Mouse (Mus musculus): ENCODE results near the gene Eme1. TPM values are rescaled to one million over a fixed set of nuclear protein-coding genes. Genes with fewer than 3 reads are reported as not detected.
A peak's percentile ranks its signal among the peaks of the same experiment; 100 is the strongest.

Eme1 gene
- polyA plus RNA-seq, 1 experiment from 2014 or later = 27.8 TPM

DNA sequence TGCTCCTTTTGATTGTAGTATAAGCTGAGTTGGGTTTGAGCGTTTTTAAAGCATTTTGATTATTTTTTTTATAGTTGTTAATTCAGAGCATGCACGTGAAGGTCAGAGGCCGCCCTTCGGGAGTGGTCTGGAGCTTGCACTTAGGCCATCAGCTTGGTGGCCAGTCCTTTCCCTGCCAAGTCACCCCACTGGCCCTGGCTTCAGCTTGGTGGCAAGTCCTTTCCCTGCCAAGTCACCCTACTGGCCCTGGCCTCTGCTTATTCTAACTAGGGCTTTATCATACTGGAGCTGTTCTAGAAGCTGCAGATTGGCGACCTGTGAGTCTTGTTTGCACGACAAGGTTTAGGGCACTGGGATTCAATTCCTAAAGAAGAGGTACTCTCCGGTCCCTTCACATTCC, 28.7 kb upstream of the Eme1 start:
- Histone ChIP-seq H3K36me3 (ENCODE audit: insufficient read depth, low read length) (no peaks in the 10 kb centered on the region), H3K9me3 (ENCODE audit: low read length) (0 out of 2 replicates have a peak, but pooled peaks cover 2% of the 10 kb centered on the region), H3K27ac (ENCODE audit: low read length) (no peak overlapping the region), H3K4me3 (ENCODE audit: low read length) (no peak overlapping the region), H3K27me3 (ENCODE audit: insufficient read depth, low read length) (no peaks in the 10 kb centered on the region), H3K4me1 (ENCODE audit: insufficient read depth, low read length) (no peaks in the 10 kb centered on the region), H3K4me2 (replicated peaks; ENCODE audit: low read depth, low read length) (no peak overlapping the region), H3K9ac (replicated peaks; ENCODE audit: low read length) (no peak overlapping the region)
- 86% methylated on average over 7 of the region's 7 CpGs for WGBS
- ATAC-seq (ENCODE audit: low FRiP score, low TSS enrichment) = no peak

DNA sequence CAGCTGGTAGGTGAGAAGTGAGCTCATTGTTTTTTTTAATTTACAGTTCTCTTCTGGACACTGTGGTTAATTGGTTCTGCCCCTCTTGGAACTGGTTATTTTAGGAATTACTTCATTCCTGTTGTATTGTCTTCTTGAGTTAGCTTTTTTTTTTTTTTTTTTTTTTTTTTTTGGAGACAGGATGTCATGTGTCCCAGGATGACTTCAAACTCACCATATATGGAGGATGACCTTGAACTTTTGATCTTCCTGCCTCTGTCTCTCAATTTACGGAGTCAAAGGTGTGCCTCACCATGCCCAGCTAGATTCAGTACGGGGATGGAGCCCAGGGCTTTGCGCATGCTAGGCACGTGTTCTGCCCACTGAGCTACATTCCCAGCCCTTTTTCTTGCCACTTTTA, 27.9 kb upstream of the Eme1 start:
- Histone ChIP-seq H3K27me3 (ENCODE audit: insufficient read depth, low read length) (no peaks in the 10 kb centered on the region), H3K27ac (ENCODE audit: low read length) (no peak overlapping the region), H3K4me3 (ENCODE audit: low read length) (no peak overlapping the region), H3K4me1 (ENCODE audit: insufficient read depth, low read length) (peaks cover under 1% of the 10 kb centered on the region), H3K36me3 (ENCODE audit: insufficient read depth, low read length) (no peaks in the 10 kb centered on the region), H3K9ac (replicated peaks; ENCODE audit: low read length) (no peak overlapping the region), H3K9me3 (ENCODE audit: low read length) (0 out of 2 replicates have a peak, but pooled peaks cover 2% of the 10 kb centered on the region), H3K4me2 (replicated peaks; ENCODE audit: low read depth, low read length) (no peak overlapping the region)
- no peak for ATAC-seq (ENCODE audit: low FRiP score, low TSS enrichment)
- 59% methylated on average over 4 of the region's 4 CpGs for WGBS

DNA sequence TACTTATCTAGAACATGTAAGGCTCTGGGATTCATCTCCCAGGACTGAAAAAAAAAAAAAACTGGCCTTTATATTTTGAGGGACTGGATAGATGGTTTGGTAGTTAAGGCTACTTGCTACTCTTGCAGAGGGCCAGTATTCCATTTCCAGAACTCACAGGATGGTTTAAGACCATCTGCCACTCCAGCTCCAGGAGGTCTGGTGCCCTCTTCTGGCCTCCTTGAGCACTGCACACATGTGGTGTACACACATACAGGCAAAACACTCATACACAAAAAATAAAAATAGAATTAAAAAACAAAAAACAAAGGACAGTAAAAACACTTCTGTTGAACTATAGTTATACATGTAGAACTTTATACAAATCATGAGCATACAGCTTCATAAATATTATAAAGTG, 26.9 kb upstream of the Eme1 start:
- no peak for ATAC-seq (ENCODE audit: low FRiP score, low TSS enrichment)
- Histone ChIP-seq H3K27me3 (ENCODE audit: insufficient read depth, low read length) (no peaks in the 10 kb centered on the region), H3K4me2 (replicated peaks; ENCODE audit: low read depth, low read length) (no peak overlapping the region), H3K36me3 (ENCODE audit: insufficient read depth, low read length) (no peaks in the 10 kb centered on the region), H3K4me3 (ENCODE audit: low read length) (no peak overlapping the region), H3K4me1 (ENCODE audit: insufficient read depth, low read length) (peaks cover 10% of the 10 kb centered on the region), H3K27ac (ENCODE audit: low read length) (no peak overlapping the region), H3K9ac (replicated peaks; ENCODE audit: low read length) (no peak overlapping the region), H3K9me3 (ENCODE audit: low read length) (0 out of 2 replicates have a peak, but pooled peaks cover 2% of the 10 kb centered on the region)

DNA sequence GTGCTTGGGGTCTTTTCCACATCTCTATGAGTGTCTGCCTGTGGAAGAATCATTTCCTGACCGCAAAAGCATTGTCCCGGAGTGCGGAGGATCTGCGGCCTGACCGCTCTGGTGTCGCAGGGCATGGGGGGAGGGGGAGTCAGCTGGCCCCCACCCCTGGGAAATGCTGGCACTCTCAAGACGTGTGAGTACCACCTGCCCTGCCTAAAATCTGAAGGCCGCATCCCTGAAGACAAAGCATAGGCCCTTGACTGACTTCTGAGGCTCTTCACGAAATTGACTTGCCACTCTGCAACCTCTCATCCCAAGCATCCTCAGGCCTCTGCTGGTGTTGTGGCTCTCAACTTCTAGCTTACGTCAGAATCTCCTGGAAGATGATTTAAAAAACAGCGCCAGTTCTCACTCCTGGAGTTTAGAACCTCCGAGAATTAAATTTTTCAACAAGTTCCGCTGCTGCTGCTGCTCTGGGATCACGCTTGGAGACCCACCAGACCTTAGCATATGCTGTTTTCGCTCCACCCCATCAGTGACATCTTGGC, 23.9 kb upstream of the Eme1 start:
- no peaks in the 10 kb centered on the region for H3K27me3 ChIP-seq (ENCODE audit: insufficient read depth, low read length)
- peak overlapping the region; percentile 87 for H3K4me2 ChIP-seq (replicated peaks; ENCODE audit: low read depth, low read length)
- H3K9ac ChIP-seq (replicated peaks; ENCODE audit: low read length) = peak overlapping the region; percentile 98
- H3K4me3 ChIP-seq (ENCODE audit: low read length) = peak overlapping the region; percentile 94
- no peak overlapping the region for H3K27ac ChIP-seq (ENCODE audit: low read length)
- 33% methylated on average over 15 of the region's 15 CpGs for WGBS
- peaks cover 18% of the 10 kb centered on the region for H3K4me1 ChIP-seq (ENCODE audit: insufficient read depth, low read length)
- no peaks in the 10 kb centered on the region for H3K36me3 ChIP-seq (ENCODE audit: insufficient read depth, low read length)
- no peak for ATAC-seq (ENCODE audit: low FRiP score, low TSS enrichment)
- H3K9me3 ChIP-seq (ENCODE audit: low read length) = 0 out of 2 replicates have a peak, but pooled peaks cover 2% of the 10 kb centered on the region

DNA sequence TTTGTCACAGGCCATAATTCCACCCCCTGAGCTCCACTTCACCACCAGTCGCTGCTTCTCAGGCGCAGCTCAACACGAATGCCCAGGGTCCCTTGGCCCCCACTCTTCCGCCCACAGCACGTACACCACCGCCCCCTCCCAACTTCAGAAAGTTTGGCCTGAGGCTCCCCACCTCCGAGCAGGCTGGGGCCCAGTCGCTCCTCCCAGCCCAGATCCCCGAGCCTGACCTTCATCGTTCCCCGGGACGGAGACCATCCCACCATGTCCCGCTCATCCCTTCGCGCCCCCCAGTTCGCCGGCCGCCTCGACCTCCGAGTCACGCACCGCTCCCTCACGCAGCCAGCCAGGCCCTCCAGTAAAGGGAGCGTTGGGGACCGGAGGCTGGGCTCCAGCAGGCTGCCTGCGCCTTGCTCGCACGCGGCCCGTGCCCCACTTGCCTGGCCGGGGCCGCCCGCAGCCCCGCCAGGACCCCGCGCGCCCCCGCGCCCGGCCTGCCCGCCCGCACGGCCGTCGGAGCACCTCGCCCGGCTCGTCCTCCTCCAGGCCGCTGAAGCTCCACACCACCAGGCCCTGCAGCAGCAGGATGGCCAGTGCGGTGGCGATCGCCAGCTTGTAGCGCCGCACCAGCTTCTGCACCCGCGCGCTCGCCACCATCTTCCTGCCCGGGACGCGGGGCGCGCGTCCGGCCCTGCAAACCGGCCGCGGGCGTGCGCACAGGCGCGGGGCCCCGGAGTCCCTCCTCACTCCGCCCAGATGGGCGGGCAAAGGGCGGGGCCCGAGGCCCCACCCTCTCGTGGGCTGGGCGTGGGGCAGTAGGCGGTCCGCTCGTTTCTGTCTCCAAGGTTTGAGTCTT, 23.2 kb upstream of the Eme1 start, which contains the start of gene Xylt2:
Gene Xylt2 (minus strand): TSS at position 762 of the 853 bp plus-strand sequence.
- WGBS = under 1% methylated on average over 82 of the region's 82 CpGs
- peak within 1 kb of the TSS; percentile 87 for H3K4me2 ChIP-seq (replicated peaks; ENCODE audit: low read depth, low read length)
- peak; percentile 94 for ATAC-seq (ENCODE audit: low FRiP score, low TSS enrichment)

DNA sequence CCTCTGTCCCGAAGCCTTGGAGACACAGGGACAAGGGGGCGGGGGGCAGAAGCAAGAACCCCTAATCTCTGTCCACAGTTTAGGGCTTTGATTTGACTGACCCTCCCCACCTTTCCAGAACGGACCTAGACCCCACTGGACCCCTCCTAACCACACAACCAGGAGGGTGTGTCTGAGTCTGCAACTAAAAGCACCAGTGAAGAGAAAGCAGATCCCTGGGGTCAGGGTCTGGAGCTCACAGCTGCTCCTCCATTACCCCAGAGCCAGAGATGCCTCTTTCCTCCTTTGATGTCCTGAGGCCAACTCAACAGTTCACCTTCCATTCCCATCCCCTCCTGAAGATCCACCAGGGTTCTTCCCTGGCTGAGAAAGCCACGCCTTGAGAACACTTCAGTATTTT, 22.5 kb upstream of the Eme1 start:
- 0 out of 2 replicates have a peak, but pooled peaks cover 2% of the 10 kb centered on the region for H3K9me3 ChIP-seq (ENCODE audit: low read length)
- no peaks in the 10 kb centered on the region for H3K27me3 ChIP-seq (ENCODE audit: insufficient read depth, low read length)
- peak overlapping the region; percentile 87 for H3K4me2 ChIP-seq (replicated peaks; ENCODE audit: low read depth, low read length)
- H3K27ac ChIP-seq (ENCODE audit: low read length) = no peak overlapping the region; the same call in 1 of the 2 replicates
- peak overlapping the region; percentile 94 for H3K4me3 ChIP-seq (ENCODE audit: low read length)
- H3K4me1 ChIP-seq (ENCODE audit: insufficient read depth, low read length) = peaks cover 18% of the 10 kb centered on the region
- no peak; the same call in 1 of the 2 replicates for ATAC-seq (ENCODE audit: low FRiP score, low TSS enrichment)
- H3K9ac ChIP-seq (replicated peaks; ENCODE audit: low read length) = peak overlapping the region; percentile 98
- 41% methylated on average over 4 of the region's 4 CpGs for WGBS
- no peaks in the 10 kb centered on the region for H3K36me3 ChIP-seq (ENCODE audit: insufficient read depth, low read length)

More for the DNA sequence above, 23.2 kb upstream of the Eme1 start, which contains the start of gene Xylt2:
- Histone ChIP-seq H3K27me3 (ENCODE audit: insufficient read depth, low read length) (no peaks in the 10 kb centered on the region), H3K4me1 (ENCODE audit: insufficient read depth, low read length) (peaks cover 18% of the 10 kb centered on the region), H3K9ac (replicated peaks; ENCODE audit: low read length) (peak within 1 kb of the TSS; percentile 98), H3K27ac (ENCODE audit: low read length) (peak within 1 kb of the TSS; percentile 85), H3K4me3 (ENCODE audit: low read length) (peak within 1 kb of the TSS; percentile 94), H3K36me3 (ENCODE audit: insufficient read depth, low read length) (no peaks in the 10 kb centered on the region), H3K9me3 (ENCODE audit: low read length) (0 out of 2 replicates have a peak, but pooled peaks cover 2% of the 10 kb centered on the region)

DNA sequence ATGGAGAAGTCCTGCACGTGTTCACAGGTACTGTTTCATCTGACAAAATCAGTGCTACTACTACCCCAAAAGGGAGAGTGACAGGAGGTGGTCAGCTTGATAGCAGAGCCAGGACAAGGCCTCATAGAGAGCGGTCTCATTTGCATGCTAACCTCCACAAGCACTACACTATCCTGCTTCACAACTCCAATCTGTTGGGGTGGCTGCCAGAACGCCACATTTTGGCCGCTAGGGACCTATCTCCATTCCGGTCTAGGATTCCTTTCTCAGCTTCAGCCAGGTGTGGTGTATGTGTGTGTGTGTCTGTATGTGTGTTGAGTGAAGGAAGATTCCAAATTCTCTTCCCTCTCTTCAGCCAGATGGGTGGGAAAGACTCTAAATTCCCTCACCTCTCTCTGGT, 21.7 kb upstream of the Eme1 start:
- Histone ChIP-seq H3K27ac (ENCODE audit: low read length) (no peak overlapping the region), H3K4me2 (replicated peaks; ENCODE audit: low read depth, low read length) (no peak overlapping the region), H3K36me3 (ENCODE audit: insufficient read depth, low read length) (peaks cover 1% of the 10 kb centered on the region), H3K9ac (replicated peaks; ENCODE audit: low read length) (no peak overlapping the region), H3K9me3 (ENCODE audit: low read length) (no peaks in the 10 kb centered on the region), H3K27me3 (ENCODE audit: insufficient read depth, low read length) (no peaks in the 10 kb centered on the region), H3K4me3 (ENCODE audit: low read length) (no peak overlapping the region), H3K4me1 (ENCODE audit: insufficient read depth, low read length) (peaks cover 18% of the 10 kb centered on the region)
- no peak for ATAC-seq (ENCODE audit: low FRiP score, low TSS enrichment)
- 78% methylated on average over 5 of the region's 5 CpGs for WGBS

DNA sequence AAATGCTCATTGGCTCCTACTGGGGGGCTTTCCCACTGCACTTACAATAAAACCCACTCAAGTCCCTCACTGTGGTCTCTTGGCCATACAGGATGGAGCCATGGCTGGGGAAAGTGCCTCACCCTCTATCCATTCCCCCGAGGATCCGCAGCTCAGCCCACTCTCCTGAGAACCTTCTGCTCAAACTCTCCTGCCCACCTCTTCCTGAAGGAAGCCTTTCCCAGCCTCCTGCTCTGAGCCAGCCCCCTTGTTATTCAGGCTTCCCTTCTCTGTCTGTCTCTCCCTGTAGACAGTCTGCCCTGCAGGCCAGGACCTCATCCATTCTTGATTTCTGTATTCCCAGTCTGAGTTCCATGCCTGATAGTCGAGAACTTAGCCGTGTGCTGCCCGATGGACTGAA, 21.2 kb upstream of the Eme1 start:
- H3K4me1 ChIP-seq (ENCODE audit: insufficient read depth, low read length) = peaks cover 18% of the 10 kb centered on the region
- H3K4me2 ChIP-seq (replicated peaks; ENCODE audit: low read depth, low read length) = no peak overlapping the region
- no peak for ATAC-seq (ENCODE audit: low FRiP score, low TSS enrichment)
- no peaks in the 10 kb centered on the region for H3K27me3 ChIP-seq (ENCODE audit: insufficient read depth, low read length)
- H3K9ac ChIP-seq (replicated peaks; ENCODE audit: low read length) = no peak overlapping the region
- WGBS = 73% methylated on average over 5 of the region's 5 CpGs
- no peak overlapping the region for H3K27ac ChIP-seq (ENCODE audit: low read length)
- peaks cover 6% of the 10 kb centered on the region for H3K36me3 ChIP-seq (ENCODE audit: insufficient read depth, low read length)
- H3K4me3 ChIP-seq (ENCODE audit: low read length) = no peak overlapping the region
- H3K9me3 ChIP-seq (ENCODE audit: low read length) = no peaks in the 10 kb centered on the region

DNA sequence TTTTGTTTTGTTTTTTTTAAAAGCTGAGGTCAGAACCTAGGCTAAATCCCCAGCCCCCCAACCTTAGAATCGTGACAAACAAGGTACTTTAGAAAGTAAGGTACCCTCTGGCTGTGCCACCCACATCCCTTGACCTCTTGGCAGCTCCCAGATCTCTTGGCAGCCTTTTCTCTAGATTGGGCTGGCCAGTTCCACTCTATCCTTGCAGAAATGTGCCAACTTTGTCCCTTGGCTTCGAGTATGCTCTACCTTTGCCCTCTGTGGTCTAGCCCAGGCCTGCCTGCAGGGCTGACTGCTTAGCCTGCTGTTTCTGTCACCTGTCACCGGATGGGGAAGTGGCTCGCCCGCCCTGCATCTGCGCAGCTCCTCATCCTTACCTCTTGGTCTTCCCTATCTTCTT, 11.5 kb upstream of the Eme1 start:
- H3K4me1 ChIP-seq (ENCODE audit: insufficient read depth, low read length) = no peaks in the 10 kb centered on the region
- H3K4me2 ChIP-seq (replicated peaks; ENCODE audit: low read depth, low read length) = no peak overlapping the region
- WGBS = 92% methylated on average over 6 of the region's 6 CpGs
- no peak overlapping the region for H3K9ac ChIP-seq (replicated peaks; ENCODE audit: low read length)
- H3K36me3 ChIP-seq (ENCODE audit: insufficient read depth, low read length) = peaks cover 78% of the 10 kb centered on the region
- no peaks in the 10 kb centered on the region for H3K9me3 ChIP-seq (ENCODE audit: low read length)
- H3K27me3 ChIP-seq (ENCODE audit: insufficient read depth, low read length) = no peaks in the 10 kb centered on the region
- no peak overlapping the region for H3K4me3 ChIP-seq (ENCODE audit: low read length)
- H3K27ac ChIP-seq (ENCODE audit: low read length) = no peak overlapping the region
- no peak for ATAC-seq (ENCODE audit: low FRiP score, low TSS enrichment)

DNA sequence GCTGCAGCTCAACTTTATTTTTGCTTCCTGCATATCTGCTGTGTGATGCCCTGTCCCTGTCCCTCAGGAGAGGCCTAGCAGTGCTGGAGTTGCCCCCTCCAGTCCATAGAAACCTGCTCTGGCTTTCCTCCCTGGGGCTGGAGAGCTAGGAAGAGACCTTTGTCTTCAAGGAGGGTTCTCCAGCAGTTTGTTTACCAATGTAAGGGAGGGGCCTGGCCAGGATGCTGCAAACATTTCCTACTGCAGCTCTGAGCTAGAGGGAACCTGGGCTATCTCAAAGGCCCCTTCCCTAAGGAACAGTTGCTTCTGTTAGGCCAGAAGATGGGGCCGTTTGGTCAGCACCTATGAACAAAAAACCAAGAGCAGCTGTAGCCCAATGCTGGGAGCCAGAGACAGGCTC, 7.6 kb upstream of the Eme1 start:
- peaks cover 61% of the 10 kb centered on the region for H3K36me3 ChIP-seq (ENCODE audit: insufficient read depth, low read length)
- H3K4me3 ChIP-seq (ENCODE audit: low read length) = no peak overlapping the region
- H3K9me3 ChIP-seq (ENCODE audit: low read length) = no peaks in the 10 kb centered on the region
- no peak overlapping the region for H3K27ac ChIP-seq (ENCODE audit: low read length)
- H3K4me1 ChIP-seq (ENCODE audit: insufficient read depth, low read length) = no peaks in the 10 kb centered on the region
- no peak overlapping the region for H3K4me2 ChIP-seq (replicated peaks; ENCODE audit: low read depth, low read length)
- ATAC-seq (ENCODE audit: low FRiP score, low TSS enrichment) = no peak
- WGBS = 63% methylated on average over 1 of the region's 1 CpGs
- H3K27me3 ChIP-seq (ENCODE audit: insufficient read depth, low read length) = no peaks in the 10 kb centered on the region
- no peak overlapping the region for H3K9ac ChIP-seq (replicated peaks; ENCODE audit: low read length)

Measured in kidney, embryonic 16.5 days (tissue).